Mouse (Mus musculus) forebrain, embryonic 16.5 days (tissue): ENCODE measurements around the gene Prss28. TPM values are rescaled to one million over a fixed set of nuclear protein-coding genes. Genes with fewer than 3 reads are reported as not detected.

Experiments used
- ATAC-seq: fragments of 200-750 bp; cut with Nextera tagmentation; 2 replicates; pipeline ENCODE4 v1.8.0; 2017; ENCODE audit warnings: mild to moderate bottlenecking, moderate library complexity
- H3K27ac ChIP-seq: fragments of 300-500 bp; sonication (generic); 2 replicates; pipeline ENCODE4 v1.5.1; 2014; ENCODE audit warnings: low read length, control low read depth
- H3K27me3 ChIP-seq: fragments of 300-500 bp; sonication (generic); replicated peaks from 2 replicates; pipeline ENCODE4 v1.6.1; 2014; ENCODE audit warnings: low read length; ENCODE audit not compliant: control insufficient read depth, insufficient read depth
- H3K36me3 ChIP-seq: fragments of 300-500 bp; sonication (generic); 2 replicates; pipeline ENCODE4 v1.6.1; 2014; ENCODE audit not compliant: control insufficient read depth, insufficient read depth
- H3K4me1 ChIP-seq: fragments of 300-500 bp; sonication (generic); replicated peaks from 2 replicates; pipeline ENCODE4 v1.6.1; 2014; ENCODE audit warnings: low read length; ENCODE audit not compliant: control insufficient read depth, insufficient read depth
- H3K4me2 ChIP-seq: fragments of 300-500 bp; sonication (generic); 2 replicates; pipeline ENCODE4 v1.6.1; 2014; ENCODE audit warnings: mild to moderate bottlenecking, low read length, control low read depth
- H3K4me3 ChIP-seq: fragments of 300-500 bp; sonication (generic); replicated peaks from 2 replicates; pipeline ENCODE4 v1.5.1; 2014; ENCODE audit warnings: mild to moderate bottlenecking, low read length, control low read depth
- H3K9ac ChIP-seq: fragments of 300-500 bp; sonication (generic); replicated peaks from 2 replicates; pipeline ENCODE4 v1.6.1; 2014; ENCODE audit warnings: low read depth, low read length, control low read depth
- H3K9me3 ChIP-seq: fragments of 300-500 bp; sonication (generic); 2 replicates; pipeline ENCODE4 v1.6.1; 2016; ENCODE audit warnings: low read length; ENCODE audit not compliant: control insufficient read depth
- WGBS: fragments of 180-500 bp; shearing (Covaris S2); extraction: QIAGEN DNeasy Blood & Tissue Kit; methylation state at CpG from one replicate; pipeline ENCODE4 v1.1.7; 2014; 5-methylcytosine and 5-hydroxymethylcytosine counted together
- polyA plus RNA-seq: library from polyadenylated mRNA; unstranded; fragments of >200 nt; fragmentation: Nextera tagmentation; extraction: Ambion mirVana; gene quantifications from 2 replicates; pipeline ENCODE4 v1.2.1, GENCODE M21; 2015

The Prss28 gene
- polyA plus RNA-seq, 1 experiment from 2014 or later, result not detected

GRCm38 (mm10) chr17:25282133-25282532 lies 26.3 kb upstream of the Prss28 start:
- WGBS, result 50% methylated on average over 11 of the region's 11 CpGs
- ATAC-seq, result no peak
- H3K4me2 ChIP-seq, result no peak overlapping the region

GRCm38 (mm10) chr17:25285033-25285432 lies 23.4 kb upstream of the Prss28 start:
- H3K36me3 ChIP-seq, result no peaks in the 10 kb centered on the region
- H3K4me2 ChIP-seq, result no peak overlapping the region
- no peak overlapping the region for H3K9ac ChIP-seq
- ATAC-seq, result no peak
- H3K27ac ChIP-seq, result no peak overlapping the region
- no peaks in the 10 kb centered on the region for H3K27me3 ChIP-seq
- no peaks in the 10 kb centered on the region for H3K4me1 ChIP-seq
- 23% methylated on average over 3 of the region's 3 CpGs for WGBS
- no peak overlapping the region for H3K4me3 ChIP-seq
- 0 out of 2 replicates have a peak, but pooled peaks cover 4% of the 10 kb centered on the region for H3K9me3 ChIP-seq

More at GRCm38 (mm10) chr17:25282133-25282532, 26.3 kb upstream of the Prss28 start:
- Histone ChIP-seq H3K4me3 (no peak overlapping the region), H3K27ac (no peak overlapping the region), H3K9ac (no peak overlapping the region), H3K9me3 (0 out of 2 replicates have a peak, but pooled peaks cover 4% of the 10 kb centered on the region), H3K27me3 (0 out of 2 replicates have a peak, but pooled peaks cover 4% of the 10 kb centered on the region), H3K36me3 (no peaks in the 10 kb centered on the region), H3K4me1 (no peaks in the 10 kb centered on the region)

GRCm38 (mm10) chr17:25288842-25289241 lies 19.6 kb upstream of the Prss28 start:
- H3K27me3 ChIP-seq, result no peaks in the 10 kb centered on the region
- no peak for ATAC-seq
- H3K9ac ChIP-seq, result no peak overlapping the region
- no peak overlapping the region for H3K4me3 ChIP-seq
- H3K27ac ChIP-seq, result no peak overlapping the region
- no peaks in the 10 kb centered on the region for H3K4me1 ChIP-seq
- WGBS, result 27% methylated on average over 4 of the region's 4 CpGs
- H3K9me3 ChIP-seq, result no peaks in the 10 kb centered on the region
- no peak overlapping the region for H3K4me2 ChIP-seq
- no peaks in the 10 kb centered on the region for H3K36me3 ChIP-seq

DNA sequence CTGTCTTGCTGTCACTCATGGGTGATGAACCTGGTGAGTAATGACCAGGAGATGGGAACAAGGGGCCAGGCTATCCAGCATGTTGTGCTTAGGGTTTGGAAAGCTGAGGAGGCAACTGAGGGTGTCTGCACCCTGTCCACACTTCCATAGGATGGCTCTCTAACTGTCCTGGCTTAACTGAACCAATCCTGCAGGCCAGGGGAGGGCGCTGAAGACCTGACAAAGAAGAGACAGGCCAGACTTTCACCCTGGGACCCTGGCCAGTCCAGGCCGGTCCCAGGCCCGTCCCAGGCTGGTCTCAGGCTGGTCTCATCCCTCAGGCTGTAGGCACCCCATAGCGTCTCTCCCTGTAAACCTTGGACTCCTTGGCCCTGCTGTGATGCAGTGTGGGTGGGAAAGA lies 18.0 kb upstream of the Prss28 start:
- Histone ChIP-seq H3K4me3 (no peak overlapping the region), H3K27ac (no peak overlapping the region), H3K9me3 (no peaks in the 10 kb centered on the region), H3K9ac (no peak overlapping the region), H3K36me3 (no peaks in the 10 kb centered on the region), H3K4me2 (no peak overlapping the region), H3K4me1 (no peaks in the 10 kb centered on the region), H3K27me3 (no peaks in the 10 kb centered on the region)
- 27% methylated on average over 4 of the region's 4 CpGs for WGBS
- no peak for ATAC-seq

DNA sequence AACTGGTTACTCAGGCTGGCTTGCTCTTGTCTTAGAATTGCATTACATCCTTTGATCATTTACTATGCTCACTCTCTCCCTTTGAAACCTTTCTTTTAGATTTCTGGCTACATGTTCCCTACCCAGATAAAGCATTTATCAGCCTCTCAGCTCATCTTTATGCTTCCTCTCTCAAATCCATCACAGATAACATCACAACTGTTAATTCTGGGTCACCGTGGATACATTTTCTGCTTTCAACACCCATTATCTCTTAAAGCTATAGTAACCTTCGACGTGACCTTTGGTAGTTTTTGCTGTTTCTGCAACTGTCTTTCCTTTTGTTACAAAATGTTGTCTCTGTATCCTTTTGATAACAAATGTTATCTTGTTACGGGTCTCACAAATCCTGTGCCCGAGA lies 15.0 kb upstream of the Prss28 start:
- WGBS, result 86% methylated on average over 5 of the region's 5 CpGs
- H3K36me3 ChIP-seq, result no peaks in the 10 kb centered on the region
- H3K27ac ChIP-seq, result no peak overlapping the region
- H3K4me1 ChIP-seq, result no peaks in the 10 kb centered on the region
- no peak overlapping the region for H3K9ac ChIP-seq
- ATAC-seq, result no peak
- H3K4me2 ChIP-seq, result no peak overlapping the region
- H3K4me3 ChIP-seq, result no peak overlapping the region
- no peaks in the 10 kb centered on the region for H3K9me3 ChIP-seq
- H3K27me3 ChIP-seq, result no peaks in the 10 kb centered on the region

DNA sequence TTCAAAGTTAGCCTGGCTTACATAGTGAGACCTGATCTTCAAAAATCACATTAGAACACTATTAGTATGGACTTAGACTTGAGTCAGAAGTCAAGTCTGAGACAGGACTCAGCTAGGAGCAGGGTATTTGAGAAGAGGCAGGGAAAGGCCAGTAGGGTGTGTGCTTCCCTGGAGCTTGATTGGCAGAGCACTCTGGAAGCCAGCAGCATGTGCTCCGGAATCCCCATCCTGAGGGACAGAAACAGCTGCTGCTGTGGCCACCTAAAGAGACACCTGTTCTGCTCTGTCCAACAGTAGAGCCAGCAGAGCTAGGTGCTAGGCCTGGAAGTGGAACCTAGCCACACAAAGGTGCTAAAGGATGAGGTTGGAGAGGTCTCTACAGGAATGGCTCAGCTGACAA lies 14.3 kb upstream of the Prss28 start:
- Histone ChIP-seq H3K4me3 (no peak overlapping the region), H3K27ac (no peak overlapping the region), H3K4me2 (no peak overlapping the region), H3K36me3 (no peaks in the 10 kb centered on the region), H3K9ac (no peak overlapping the region), H3K27me3 (no peaks in the 10 kb centered on the region), H3K4me1 (no peaks in the 10 kb centered on the region), H3K9me3 (no peaks in the 10 kb centered on the region)
- 47% methylated on average over 1 of the region's 1 CpGs for WGBS
- ATAC-seq, result no peak

GRCm38 (mm10) chr17:25298094-25298493 lies 10.4 kb upstream of the Prss28 start, which contains the start of gene Prss34:
Gene Prss34, plus strand, starts transcription at chr17:25298394.
- H3K9me3 ChIP-seq, result no peaks in the 10 kb centered on the region
- H3K4me2 ChIP-seq, result no peak within 1 kb of the TSS
- WGBS, result 88% methylated on average over 5 of the region's 5 CpGs
- no peaks in the 10 kb centered on the region for H3K27me3 ChIP-seq
- no peak within 1 kb of the TSS for H3K9ac ChIP-seq
- H3K4me3 ChIP-seq, result no peak within 1 kb of the TSS
- no peaks in the 10 kb centered on the region for H3K36me3 ChIP-seq
- H3K4me1 ChIP-seq, result no peaks in the 10 kb centered on the region
- no peak within 1 kb of the TSS for H3K27ac ChIP-seq
- ATAC-seq, result no peak

GRCm38 (mm10) chr17:25318354-25318753 lies 9.9 kb downstream of the Prss28 start, which contains the start of gene Prss29:
Gene Prss29, plus strand, starts transcription at chr17:25318654.
- H3K36me3 ChIP-seq, result no peaks in the 10 kb centered on the region
- no peak within 1 kb of the TSS for H3K9ac ChIP-seq
- no peak for ATAC-seq
- H3K4me3 ChIP-seq, result no peak within 1 kb of the TSS
- no peaks in the 10 kb centered on the region for H3K9me3 ChIP-seq
- H3K4me2 ChIP-seq, result no peak within 1 kb of the TSS
- no peak within 1 kb of the TSS for H3K27ac ChIP-seq
- 73% methylated on average over 5 of the region's 5 CpGs for WGBS
- no peaks in the 10 kb centered on the region for H3K27me3 ChIP-seq
- no peaks in the 10 kb centered on the region for H3K4me1 ChIP-seq

DNA sequence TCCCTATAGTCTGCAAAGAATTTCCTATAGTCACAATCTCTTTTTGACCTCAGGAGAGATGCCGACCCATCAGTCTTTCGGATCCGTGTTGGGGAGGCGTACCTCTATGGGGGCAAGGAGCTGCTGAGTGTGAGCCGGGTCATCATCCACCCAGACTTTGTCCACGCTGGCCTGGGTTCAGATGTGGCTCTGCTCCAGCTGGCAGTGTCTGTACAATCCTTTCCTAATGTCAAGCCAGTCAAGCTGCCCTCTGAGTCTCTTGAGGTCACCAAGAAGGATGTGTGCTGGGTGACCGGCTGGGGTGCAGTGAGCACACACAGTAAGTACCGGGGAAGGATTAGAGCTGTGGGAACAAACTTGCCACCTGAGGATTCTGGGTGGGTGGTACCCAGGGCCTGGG lies 12.4 kb downstream of the Prss28 start:
- 88% methylated on average over 8 of the region's 8 CpGs for WGBS
- no peaks in the 10 kb centered on the region for H3K9me3 ChIP-seq
- H3K9ac ChIP-seq, result no peak overlapping the region
- H3K4me2 ChIP-seq, result no peak overlapping the region
- no peaks in the 10 kb centered on the region for H3K4me1 ChIP-seq
- no peak overlapping the region for H3K4me3 ChIP-seq
- ATAC-seq, result no peak
- H3K27me3 ChIP-seq, result no peaks in the 10 kb centered on the region
- no peaks in the 10 kb centered on the region for H3K36me3 ChIP-seq
- H3K27ac ChIP-seq, result no peak overlapping the region

DNA sequence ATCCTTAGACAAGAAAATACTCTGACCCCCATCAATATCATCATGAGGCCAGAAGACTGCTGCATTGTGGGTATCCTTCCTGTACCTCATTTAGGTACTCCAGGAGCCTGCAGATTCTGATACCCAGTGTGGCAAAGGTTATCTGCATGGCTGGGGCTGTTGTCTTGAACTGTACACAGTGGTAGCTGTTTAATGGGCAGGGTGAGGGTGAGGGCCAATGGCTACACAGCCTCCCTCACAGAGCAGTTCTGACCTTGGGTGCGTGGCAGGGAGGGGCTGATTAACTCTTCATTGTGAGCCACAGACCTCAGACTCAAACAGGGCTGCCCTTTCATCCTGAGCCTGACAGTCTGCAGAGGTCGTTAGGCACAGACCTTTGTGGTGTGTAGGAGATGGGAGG lies 14.5 kb downstream of the Prss28 start:
- Histone ChIP-seq H3K27ac (no peak overlapping the region), H3K9me3 (no peaks in the 10 kb centered on the region), H3K36me3 (no peaks in the 10 kb centered on the region), H3K4me2 (no peak overlapping the region), H3K9ac (no peak overlapping the region), H3K4me1 (no peaks in the 10 kb centered on the region), H3K27me3 (no peaks in the 10 kb centered on the region), H3K4me3 (no peak overlapping the region)
- no peak for ATAC-seq
- 26% methylated on average over 2 of the region's 2 CpGs for WGBS
